Mouse (Mus musculus) forebrain, embryonic 11.5 days (tissue): ENCODE measurements around the gene Ctse. TPM values are rescaled to one million over a fixed set of nuclear protein-coding genes. Genes with fewer than 3 reads are reported as not detected.

Experiments used
- ATAC-seq: fragments of 200-750 bp; cut with Nextera tagmentation; replicated peaks from 2 replicates; pipeline ENCODE4 v1.8.0; 2017; ENCODE audit warnings: moderate TSS enrichment; ENCODE audit not compliant: low FRiP score
- DNase-seq: peaks from one replicate; pipeline ENCODE4 v3.0.0-alpha.2; 2017; ENCODE audit warnings: low spot score
- H3K27ac ChIP-seq: fragments of 300-500 bp; sonication (generic); 2 replicates; pipeline ENCODE4 v1.5.1; 2014; ENCODE audit warnings: low read depth, low read length
- H3K27me3 ChIP-seq: fragments of 300-500 bp; sonication (generic); 2 replicates; pipeline ENCODE4 v1.6.1; 2014; ENCODE audit warnings: mild to moderate bottlenecking, low read length, mixed read lengths; ENCODE audit not compliant: control insufficient read depth, insufficient read depth
- H3K36me3 ChIP-seq: fragments of 300-500 bp; sonication (generic); 2 replicates; pipeline ENCODE4 v1.6.1; 2014; ENCODE audit warnings: mild to moderate bottlenecking, low read length, moderate library complexity, mixed read lengths; ENCODE audit not compliant: control insufficient read depth, insufficient read depth
- H3K4me1 ChIP-seq: fragments of 300-500 bp; sonication (generic); replicated peaks from 2 replicates; pipeline ENCODE4 v1.6.1; 2014; ENCODE audit warnings: low read length, mixed read lengths; ENCODE audit not compliant: control insufficient read depth, insufficient read depth
- H3K4me2 ChIP-seq: fragments of 300-500 bp; sonication (generic); 2 replicates; pipeline ENCODE4 v1.6.1; 2014; ENCODE audit warnings: low read depth, mild to moderate bottlenecking, low read length, moderate library complexity, mixed read lengths; ENCODE audit not compliant: severe bottlenecking
- H3K4me3 ChIP-seq: fragments of 300-500 bp; sonication (generic); 2 replicates; pipeline ENCODE4 v1.5.1; 2014; ENCODE audit warnings: low read depth, low read length
- H3K9ac ChIP-seq: fragments of 300-500 bp; sonication (generic); 2 replicates; pipeline ENCODE4 v1.6.1; 2014; ENCODE audit warnings: low read length
- H3K9me3 ChIP-seq: fragments of 300-500 bp; sonication (generic); 2 replicates; pipeline ENCODE4 v1.6.1; 2016; ENCODE audit warnings: low read length, mixed read lengths; ENCODE audit not compliant: control insufficient read depth
- WGBS: fragments of 180-500 bp; shearing (Covaris S2); extraction: QIAGEN DNeasy Blood & Tissue Kit; methylation state at CpG from one replicate; pipeline ENCODE4 v1.1.7; 2014; 5-methylcytosine and 5-hydroxymethylcytosine counted together
- polyA plus RNA-seq: library from polyadenylated mRNA; unstranded; fragments of >200 nt; fragmentation: Nextera tagmentation; extraction: Ambion mirVana; gene quantifications from 2 replicates; pipeline ENCODE4 v1.2.1, GENCODE M21; 2014

Ctse gene
- polyA plus RNA-seq, 1 experiment from 2014 or later = 0.35 TPM

DNA sequence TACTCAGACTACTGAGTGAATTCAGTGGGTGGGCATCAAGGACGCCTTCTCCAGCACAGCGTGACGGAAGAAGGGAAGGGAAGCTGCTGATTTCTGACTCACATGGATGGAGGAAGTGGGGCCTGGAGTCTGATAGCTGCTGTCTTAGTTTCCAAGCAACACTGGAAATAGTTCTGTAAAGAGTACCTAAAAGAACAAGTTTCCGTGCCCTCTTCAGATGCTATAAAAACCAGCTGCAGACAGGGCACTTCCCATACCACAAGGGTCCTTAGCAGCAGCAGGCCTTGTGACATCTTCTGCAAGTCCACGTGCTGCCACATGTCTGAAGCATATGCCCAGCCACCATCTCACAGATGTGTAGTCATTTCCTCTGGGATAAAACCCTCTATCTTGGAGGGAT lies 41.5 kb downstream of the Ctse start:
- H3K36me3 ChIP-seq = no peaks in the 10 kb centered on the region
- no peaks in the 10 kb centered on the region for H3K9me3 ChIP-seq
- no peak overlapping the region for H3K9ac ChIP-seq
- H3K4me3 ChIP-seq = no peak overlapping the region
- no peaks in the 10 kb centered on the region for H3K27me3 ChIP-seq
- ATAC-seq (no peak), DNase-seq (no peak)
- H3K4me1 ChIP-seq = no peaks in the 10 kb centered on the region
- no peak overlapping the region for H3K27ac ChIP-seq
- WGBS = 92% methylated on average over 5 of the region's 5 CpGs
- H3K4me2 ChIP-seq = no peak overlapping the region

DNA sequence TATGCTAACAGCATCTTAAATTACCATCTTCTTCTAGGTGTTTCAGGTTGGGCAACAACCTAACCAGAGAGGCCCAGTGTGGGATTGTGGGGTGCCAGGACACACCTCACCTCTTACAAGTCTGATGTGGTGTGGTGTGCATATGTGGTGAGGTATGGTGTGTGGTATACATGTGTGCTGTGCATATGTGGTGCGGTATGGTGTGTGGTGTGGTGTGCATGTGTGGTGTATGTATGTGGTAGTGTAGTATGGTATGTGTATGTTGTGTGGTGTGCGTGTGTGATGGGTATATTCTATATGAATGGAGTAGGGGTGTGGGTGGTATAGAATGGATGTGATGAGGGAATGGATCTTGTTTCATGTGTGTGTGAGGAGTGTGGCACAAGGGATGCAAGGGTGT lies 49.6 kb downstream of the Ctse start:
- H3K9me3 ChIP-seq = no peaks in the 10 kb centered on the region
- H3K4me2 ChIP-seq = no peak overlapping the region
- ATAC-seq (no peak), DNase-seq (no peak)
- no peak overlapping the region for H3K4me3 ChIP-seq
- H3K9ac ChIP-seq = no peak overlapping the region
- 96% methylated on average over 2 of the region's 2 CpGs for WGBS
- no peak overlapping the region for H3K27ac ChIP-seq
- no peaks in the 10 kb centered on the region for H3K4me1 ChIP-seq
- no peaks in the 10 kb centered on the region for H3K36me3 ChIP-seq
- H3K27me3 ChIP-seq = no peaks in the 10 kb centered on the region

DNA sequence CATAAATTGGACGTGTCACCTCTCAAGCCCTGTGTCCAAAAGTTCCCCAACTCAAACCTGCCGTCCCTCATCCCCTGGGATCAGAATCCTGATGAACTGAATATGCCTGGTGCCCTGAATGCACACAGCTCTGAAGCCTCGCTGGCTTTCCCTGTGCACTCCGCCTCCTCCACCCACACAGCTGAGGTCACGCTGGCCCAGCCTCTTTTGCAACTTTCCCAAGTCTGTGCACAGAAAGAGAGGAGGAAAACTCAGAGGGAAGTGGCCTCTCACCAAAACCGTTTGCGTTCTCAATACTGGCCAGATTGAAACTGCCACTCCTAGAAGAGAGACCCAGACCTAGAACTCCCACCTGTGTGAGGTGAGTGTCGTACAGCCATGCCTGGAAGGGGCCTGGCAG lies 50.4 kb downstream of the Ctse start, which contains the start of gene Rab7b:
Gene Rab7b, plus strand, starts transcription at position 221 of the 400 bp plus-strand sequence.
- no peaks in the 10 kb centered on the region for H3K4me1 ChIP-seq

DNA sequence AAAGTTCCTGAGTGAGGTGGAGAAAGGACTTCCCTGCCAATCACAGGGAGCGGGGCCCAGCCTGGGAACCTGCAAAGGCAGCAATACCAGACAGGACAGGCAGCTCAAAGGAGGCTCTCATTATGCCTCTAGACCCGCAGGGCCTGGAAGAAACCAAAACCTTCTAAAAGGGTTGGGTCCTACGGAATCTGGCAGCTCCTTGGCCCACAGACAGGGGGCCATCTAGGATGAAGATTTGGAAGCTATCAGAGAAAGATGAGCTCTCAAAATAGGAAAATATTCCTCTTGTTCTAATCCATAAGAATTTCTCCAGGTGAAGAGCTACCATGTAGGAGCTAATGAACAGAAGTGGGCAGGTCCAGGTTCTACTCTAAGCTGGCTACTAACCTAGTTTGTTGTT lies 50.9 kb downstream of the Ctse start:
- DNase-seq = no peak
- no peak for ATAC-seq
- H3K4me1 ChIP-seq = no peaks in the 10 kb centered on the region

More for the DNA sequence above, 50.4 kb downstream of the Ctse start, which contains the start of gene Rab7b:
- H3K9ac ChIP-seq = no peak within 1 kb of the TSS
- H3K9me3 ChIP-seq = no peaks in the 10 kb centered on the region
- H3K27me3 ChIP-seq = no peaks in the 10 kb centered on the region
- H3K27ac ChIP-seq = no peak within 1 kb of the TSS
- ATAC-seq (no peak), DNase-seq (no peak)
- H3K4me2 ChIP-seq = no peak within 1 kb of the TSS
- no peak within 1 kb of the TSS for H3K4me3 ChIP-seq
- 63% methylated on average over 8 of the region's 8 CpGs for WGBS
- H3K36me3 ChIP-seq = no peaks in the 10 kb centered on the region

DNA sequence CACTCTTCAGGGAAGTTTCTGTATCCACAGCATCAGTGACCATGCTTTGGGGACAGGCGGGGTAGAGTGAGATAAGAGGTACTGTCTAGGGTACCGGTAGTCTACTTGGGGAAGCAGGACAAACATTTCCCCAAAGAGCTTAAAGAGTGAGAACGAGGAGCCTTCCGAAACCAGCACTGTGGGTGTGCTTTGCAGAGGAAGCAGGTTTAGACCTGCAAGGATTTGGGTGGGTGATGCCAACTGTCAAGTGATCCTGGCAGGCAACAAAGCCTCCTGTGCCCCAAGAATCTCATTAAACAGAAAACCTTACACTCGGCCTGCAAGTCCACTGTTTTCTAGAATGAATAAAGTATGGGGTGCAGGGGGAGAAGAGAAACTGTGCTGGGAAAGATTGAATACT lies 51.8 kb downstream of the Ctse start:
- Histone ChIP-seq H3K4me3 (no peak overlapping the region), H3K9me3 (no peaks in the 10 kb centered on the region), H3K36me3 (no peaks in the 10 kb centered on the region), H3K27ac (no peak overlapping the region), H3K9ac (no peak overlapping the region), H3K4me2 (no peak overlapping the region), H3K4me1 (no peaks in the 10 kb centered on the region), H3K27me3 (no peaks in the 10 kb centered on the region)
- 85% methylated on average over 5 of the region's 5 CpGs for WGBS
- DNase-seq (no peak), ATAC-seq (no peak)

More for the DNA sequence above, 50.9 kb downstream of the Ctse start:
- Histone ChIP-seq H3K9me3 (no peaks in the 10 kb centered on the region), H3K9ac (no peak overlapping the region), H3K27me3 (no peaks in the 10 kb centered on the region), H3K36me3 (no peaks in the 10 kb centered on the region), H3K4me2 (no peak overlapping the region), H3K4me3 (no peak overlapping the region), H3K27ac (no peak overlapping the region)
- WGBS = 84% methylated on average over 3 of the region's 3 CpGs

DNA sequence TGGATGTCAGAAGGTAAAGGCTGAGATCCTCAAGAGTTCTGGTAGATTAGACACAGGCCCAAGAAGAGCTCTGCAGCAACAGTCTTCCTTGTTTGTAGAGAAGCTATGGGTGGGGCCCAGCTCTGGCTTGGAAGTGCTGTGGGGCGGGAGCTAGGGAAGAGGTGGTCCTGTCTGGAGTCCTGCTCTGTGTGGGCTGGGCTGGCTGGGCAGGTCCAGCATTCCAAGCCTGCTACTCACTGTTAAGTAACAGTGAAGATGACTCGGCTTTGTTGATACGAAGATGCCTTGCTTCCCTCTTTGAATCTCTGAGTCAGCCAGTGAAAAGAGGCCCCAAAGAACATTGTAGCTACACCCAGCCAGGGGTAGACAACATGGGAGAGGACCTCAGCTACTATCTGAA lies 52.3 kb downstream of the Ctse start:
- DNase-seq (no peak), ATAC-seq (no peak)
- Histone ChIP-seq H3K4me2 (no peak overlapping the region), H3K27ac (no peak overlapping the region), H3K36me3 (no peaks in the 10 kb centered on the region), H3K4me1 (no peaks in the 10 kb centered on the region), H3K9ac (no peak overlapping the region), H3K4me3 (no peak overlapping the region), H3K27me3 (no peaks in the 10 kb centered on the region), H3K9me3 (no peaks in the 10 kb centered on the region)
- 73% methylated on average over 3 of the region's 3 CpGs for WGBS

DNA sequence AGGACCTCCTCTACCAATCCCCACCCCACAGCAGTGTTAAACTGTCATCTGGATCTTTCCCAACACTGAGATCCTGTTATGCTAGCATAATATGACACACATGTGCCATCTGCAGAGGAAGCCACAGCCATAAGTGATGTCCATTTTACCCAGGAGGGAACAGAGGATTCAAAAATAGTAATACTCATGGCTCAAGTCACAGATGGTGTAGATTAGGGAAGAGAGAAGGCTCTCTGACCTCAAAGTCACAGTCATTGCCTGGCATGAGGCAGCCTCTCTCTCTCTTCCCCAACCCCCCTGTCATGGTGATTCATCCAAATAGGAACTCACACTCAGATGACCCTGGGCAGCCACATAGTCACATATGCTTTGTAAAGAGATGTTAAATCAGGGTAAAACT lies 53.2 kb downstream of the Ctse start:
- ATAC-seq (no peak), DNase-seq (no peak)
- H3K9me3 ChIP-seq = no peaks in the 10 kb centered on the region
- H3K4me2 ChIP-seq = no peak overlapping the region
- no peak overlapping the region for H3K9ac ChIP-seq
- H3K4me1 ChIP-seq = no peaks in the 10 kb centered on the region
- H3K4me3 ChIP-seq = no peak overlapping the region
- no peaks in the 10 kb centered on the region for H3K27me3 ChIP-seq
- no peaks in the 10 kb centered on the region for H3K36me3 ChIP-seq
- H3K27ac ChIP-seq = no peak overlapping the region

DNA sequence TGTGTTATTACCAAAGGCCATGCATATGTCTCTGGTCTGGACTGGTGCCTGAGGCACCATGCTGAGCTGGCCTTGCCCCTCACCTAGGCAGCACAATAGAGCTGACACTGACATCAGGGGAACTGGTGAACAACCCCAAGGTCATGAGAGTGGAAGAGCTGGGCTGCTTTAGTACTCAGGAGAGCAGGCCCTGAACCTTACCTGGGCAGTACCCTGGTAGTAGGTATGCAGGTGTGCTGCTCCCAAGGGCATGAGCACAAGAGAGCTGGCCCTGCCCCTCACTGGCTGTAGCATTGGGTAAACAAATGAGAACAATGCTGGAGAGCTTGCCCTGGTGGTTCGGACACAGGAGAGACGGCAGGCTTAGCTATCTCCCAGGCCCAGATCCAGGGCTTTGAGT lies 57.2 kb downstream of the Ctse start:
- H3K4me1 ChIP-seq = no peaks in the 10 kb centered on the region
- H3K36me3 ChIP-seq = no peaks in the 10 kb centered on the region
- ATAC-seq (no peak), DNase-seq (no peak)
- 85% methylated on average over 2 of the region's 2 CpGs for WGBS
- H3K9ac ChIP-seq = no peak overlapping the region
- H3K9me3 ChIP-seq = no peaks in the 10 kb centered on the region
- H3K4me3 ChIP-seq = no peak overlapping the region
- H3K27ac ChIP-seq = no peak overlapping the region
- no peak overlapping the region for H3K4me2 ChIP-seq
- H3K27me3 ChIP-seq = no peaks in the 10 kb centered on the region

DNA sequence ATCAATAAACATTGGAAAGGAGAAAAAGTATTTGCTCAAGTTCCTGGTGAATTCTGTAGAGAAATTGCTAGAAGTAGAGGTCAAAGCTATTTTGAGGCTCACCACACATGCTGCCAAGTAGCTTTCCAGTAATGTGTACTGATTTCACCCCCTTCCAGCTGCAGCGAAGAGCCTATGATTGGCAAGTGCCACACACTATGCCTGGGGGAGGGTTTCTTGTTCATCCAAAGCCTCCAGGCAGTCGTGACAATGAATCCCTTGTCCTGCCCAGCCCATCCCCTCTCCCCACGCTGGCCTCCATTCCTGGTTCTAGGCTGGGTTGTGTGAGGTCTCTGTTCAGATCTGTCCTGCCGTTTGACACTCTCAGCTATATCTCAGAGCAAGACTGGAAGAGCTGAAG lies 58.2 kb downstream of the Ctse start:
- Histone ChIP-seq H3K4me2 (no peak overlapping the region), H3K36me3 (no peaks in the 10 kb centered on the region), H3K27ac (no peak overlapping the region), H3K9me3 (no peaks in the 10 kb centered on the region), H3K27me3 (no peaks in the 10 kb centered on the region), H3K4me3 (no peak overlapping the region), H3K9ac (no peak overlapping the region), H3K4me1 (no peaks in the 10 kb centered on the region)
- DNase-seq = no peak
- 52% methylated on average over 4 of the region's 4 CpGs for WGBS
- no peak for ATAC-seq
